Mouse (Mus musculus): ENCODE data around the gene Fam124a. TPM values are rescaled to one million over a fixed set of nuclear protein-coding genes. Genes with fewer than 3 reads are reported as not detected.

The Fam124a gene
- polyA plus RNA-seq (2015; fragmentation: Nextera tagmentation; extraction: Ambion mirVana) = 3.7 and 4.7 TPM in 2 replicates

GRCm38 (mm10) chr14:62555309-62555829 is at the start of gene Fam124a:
Gene Fam124a (plus strand): TSS chr14:62555737.
- H3K4me2 ChIP-seq (ENCODE audit: low read depth, low read length) = peak within 1 kb of the TSS; percentile 92

GRCm38 (mm10) chr14:62506261-62506660 is 49.3 kb upstream of the Fam124a start:
- Histone ChIP-seq H3K27me3 (ENCODE audit: control insufficient read depth, insufficient read depth, low read length) (no peaks in the 10 kb centered on the region), H3K9ac (ENCODE audit: low read length) (no peak overlapping the region), H3K27ac (ENCODE audit: low read length) (no peak overlapping the region), H3K4me1 (ENCODE audit: control insufficient read depth, insufficient read depth, low read length) (no peaks in the 10 kb centered on the region), H3K9me3 (replicated peaks; ENCODE audit: control insufficient read depth, low read length) (no peaks in the 10 kb centered on the region), H3K4me3 (replicated peaks; ENCODE audit: low read length) (no peak overlapping the region), H3K36me3 (ENCODE audit: control insufficient read depth, insufficient read depth, low read length) (no peaks in the 10 kb centered on the region), H3K4me2 (ENCODE audit: low read depth, low read length) (no peak overlapping the region)
- no peak for ATAC-seq (ENCODE audit: insufficient read depth, low FRiP score)
- 66% methylated on average over 3 of the region's 3 CpGs for WGBS

More at GRCm38 (mm10) chr14:62555309-62555829, at the start of gene Fam124a:
- H3K9ac ChIP-seq (ENCODE audit: low read length) = peak within 1 kb of the TSS; percentile 79
- peak; percentile 89 for ATAC-seq (ENCODE audit: insufficient read depth, low FRiP score)
- WGBS = under 1% methylated on average over 50 of the region's 51 CpGs
- 0 out of 2 replicates have a peak, but pooled peaks cover 5% of the 10 kb centered on the region for H3K27me3 ChIP-seq (ENCODE audit: control insufficient read depth, insufficient read depth, low read length)
- no peaks in the 10 kb centered on the region for H3K36me3 ChIP-seq (ENCODE audit: control insufficient read depth, insufficient read depth, low read length)
- peaks cover 8% of the 10 kb centered on the region; the same call in 1 of the 2 replicates for H3K4me1 ChIP-seq (ENCODE audit: control insufficient read depth, insufficient read depth, low read length)
- no peaks in the 10 kb centered on the region for H3K9me3 ChIP-seq (replicated peaks; ENCODE audit: control insufficient read depth, low read length)
- H3K4me3 ChIP-seq (replicated peaks; ENCODE audit: low read length) = peak within 1 kb of the TSS; percentile 66
- H3K27ac ChIP-seq (ENCODE audit: low read length) = no peak within 1 kb of the TSS

GRCm38 (mm10) chr14:62509350-62509749 is 46.2 kb upstream of the Fam124a start:
- WGBS = 46% methylated on average over 3 of the region's 3 CpGs
- Histone ChIP-seq H3K27me3 (ENCODE audit: control insufficient read depth, insufficient read depth, low read length) (no peaks in the 10 kb centered on the region), H3K27ac (ENCODE audit: low read length) (no peak overlapping the region)

GRCm38 (mm10) chr14:62512845-62513244 is 42.7 kb upstream of the Fam124a start:
- no peaks in the 10 kb centered on the region for H3K9me3 ChIP-seq (replicated peaks; ENCODE audit: control insufficient read depth, low read length)
- no peaks in the 10 kb centered on the region for H3K4me1 ChIP-seq (ENCODE audit: control insufficient read depth, insufficient read depth, low read length)
- no peak overlapping the region for H3K27ac ChIP-seq (ENCODE audit: low read length)
- 57% methylated on average over 1 of the region's 1 CpGs for WGBS
- no peak overlapping the region for H3K9ac ChIP-seq (ENCODE audit: low read length)
- no peak overlapping the region for H3K4me3 ChIP-seq (replicated peaks; ENCODE audit: low read length)
- ATAC-seq (ENCODE audit: insufficient read depth, low FRiP score) = no peak
- no peak overlapping the region for H3K4me2 ChIP-seq (ENCODE audit: low read depth, low read length)
- no peaks in the 10 kb centered on the region for H3K27me3 ChIP-seq (ENCODE audit: control insufficient read depth, insufficient read depth, low read length)
- no peaks in the 10 kb centered on the region for H3K36me3 ChIP-seq (ENCODE audit: control insufficient read depth, insufficient read depth, low read length)

More at GRCm38 (mm10) chr14:62509350-62509749, 46.2 kb upstream of the Fam124a start:
- no peak overlapping the region for H3K9ac ChIP-seq (ENCODE audit: low read length)
- H3K36me3 ChIP-seq (ENCODE audit: control insufficient read depth, insufficient read depth, low read length) = no peaks in the 10 kb centered on the region
- H3K4me2 ChIP-seq (ENCODE audit: low read depth, low read length) = no peak overlapping the region
- ATAC-seq (ENCODE audit: insufficient read depth, low FRiP score) = no peak
- H3K4me1 ChIP-seq (ENCODE audit: control insufficient read depth, insufficient read depth, low read length) = no peaks in the 10 kb centered on the region
- no peaks in the 10 kb centered on the region for H3K9me3 ChIP-seq (replicated peaks; ENCODE audit: control insufficient read depth, low read length)
- H3K4me3 ChIP-seq (replicated peaks; ENCODE audit: low read length) = no peak overlapping the region

- Histone ChIP-seq H3K36me3 (ENCODE audit: control insufficient read depth, insufficient read depth, low read length) (no peaks in the 10 kb centered on the region), H3K9me3 (replicated peaks; ENCODE audit: control insufficient read depth, low read length) (no peaks in the 10 kb centered on the region), H3K4me3 (replicated peaks; ENCODE audit: low read length) (no peak overlapping the region), H3K27ac (ENCODE audit: low read length) (no peak overlapping the region), H3K4me1 (ENCODE audit: control insufficient read depth, insufficient read depth, low read length) (no peaks in the 10 kb centered on the region; the same call in 1 of the 2 replicates), H3K27me3 (ENCODE audit: control insufficient read depth, insufficient read depth, low read length) (no peaks in the 10 kb centered on the region), H3K4me2 (ENCODE audit: low read depth, low read length) (no peak overlapping the region), H3K9ac (ENCODE audit: low read length) (no peak overlapping the region)
- no peak for ATAC-seq (ENCODE audit: insufficient read depth, low FRiP score)
- 51% methylated on average over 2 of the region's 2 CpGs for WGBS
These were observed 24.6 kb upstream of the Fam124a start for GRCm38 (mm10) chr14:62530951-62531350.

GRCm38 (mm10) chr14:62536127-62536526 is 19.4 kb upstream of the Fam124a start:
- H3K9ac ChIP-seq (ENCODE audit: low read length) = no peak overlapping the region
- ATAC-seq (ENCODE audit: insufficient read depth, low FRiP score) = no peak

GRCm38 (mm10) chr14:62536988-62537387 is 18.5 kb upstream of the Fam124a start:
- no peak for ATAC-seq (ENCODE audit: insufficient read depth, low FRiP score)
- Histone ChIP-seq H3K27me3 (ENCODE audit: control insufficient read depth, insufficient read depth, low read length) (no peaks in the 10 kb centered on the region), H3K4me3 (replicated peaks; ENCODE audit: low read length) (no peak overlapping the region), H3K4me1 (ENCODE audit: control insufficient read depth, insufficient read depth, low read length) (no peaks in the 10 kb centered on the region; the same call in 1 of the 2 replicates), H3K36me3 (ENCODE audit: control insufficient read depth, insufficient read depth, low read length) (no peaks in the 10 kb centered on the region), H3K9me3 (replicated peaks; ENCODE audit: control insufficient read depth, low read length) (no peaks in the 10 kb centered on the region), H3K27ac (ENCODE audit: low read length) (no peak overlapping the region), H3K9ac (ENCODE audit: low read length) (no peak overlapping the region), H3K4me2 (ENCODE audit: low read depth, low read length) (no peak overlapping the region)
- 40% methylated on average over 5 of the region's 5 CpGs for WGBS

More at GRCm38 (mm10) chr14:62536127-62536526, 19.4 kb upstream of the Fam124a start:
- Histone ChIP-seq H3K27ac (ENCODE audit: low read length) (no peak overlapping the region), H3K4me2 (ENCODE audit: low read depth, low read length) (no peak overlapping the region), H3K9me3 (replicated peaks; ENCODE audit: control insufficient read depth, low read length) (no peaks in the 10 kb centered on the region), H3K4me1 (ENCODE audit: control insufficient read depth, insufficient read depth, low read length) (no peaks in the 10 kb centered on the region; the same call in 1 of the 2 replicates), H3K4me3 (replicated peaks; ENCODE audit: low read length) (no peak overlapping the region), H3K36me3 (ENCODE audit: control insufficient read depth, insufficient read depth, low read length) (no peaks in the 10 kb centered on the region), H3K27me3 (ENCODE audit: control insufficient read depth, insufficient read depth, low read length) (no peaks in the 10 kb centered on the region)
- WGBS = 65% methylated on average over 5 of the region's 5 CpGs

- H3K27ac ChIP-seq (ENCODE audit: low read length) = no peak overlapping the region
- H3K27me3 ChIP-seq (ENCODE audit: control insufficient read depth, insufficient read depth, low read length) = no peaks in the 10 kb centered on the region
- H3K4me3 ChIP-seq (replicated peaks; ENCODE audit: low read length) = no peak overlapping the region
- no peaks in the 10 kb centered on the region for H3K9me3 ChIP-seq (replicated peaks; ENCODE audit: control insufficient read depth, low read length)
- H3K9ac ChIP-seq (ENCODE audit: low read length) = no peak overlapping the region
- ATAC-seq (ENCODE audit: insufficient read depth, low FRiP score) = no peak
- no peak overlapping the region for H3K4me2 ChIP-seq (ENCODE audit: low read depth, low read length)
- 57% methylated on average over 3 of the region's 3 CpGs for WGBS
- no peaks in the 10 kb centered on the region; the same call in 1 of the 2 replicates for H3K4me1 ChIP-seq (ENCODE audit: control insufficient read depth, insufficient read depth, low read length)
- no peaks in the 10 kb centered on the region for H3K36me3 ChIP-seq (ENCODE audit: control insufficient read depth, insufficient read depth, low read length)
These were observed 15.7 kb upstream of the Fam124a start for GRCm38 (mm10) chr14:62539834-62540233.

- no peaks in the 10 kb centered on the region for H3K4me1 ChIP-seq (ENCODE audit: control insufficient read depth, insufficient read depth, low read length)
- H3K27me3 ChIP-seq (ENCODE audit: control insufficient read depth, insufficient read depth, low read length) = no peaks in the 10 kb centered on the region
- H3K4me3 ChIP-seq (replicated peaks; ENCODE audit: low read length) = no peak overlapping the region
- no peaks in the 10 kb centered on the region for H3K36me3 ChIP-seq (ENCODE audit: control insufficient read depth, insufficient read depth, low read length)
- H3K27ac ChIP-seq (ENCODE audit: low read length) = no peak overlapping the region
- ATAC-seq (ENCODE audit: insufficient read depth, low FRiP score) = no peak
- no peaks in the 10 kb centered on the region for H3K9me3 ChIP-seq (replicated peaks; ENCODE audit: control insufficient read depth, low read length)
- H3K4me2 ChIP-seq (ENCODE audit: low read depth, low read length) = no peak overlapping the region
- H3K9ac ChIP-seq (ENCODE audit: low read length) = no peak overlapping the region
- 84% methylated on average over 1 of the region's 1 CpGs for WGBS
These were observed 13.8 kb upstream of the Fam124a start for GRCm38 (mm10) chr14:62541751-62542150.

Data from stomach, embryonic 16.5 days (tissue).